Mouse (Mus musculus) stomach, postnatal 0 days (tissue): ENCODE data around the gene Sstr2. TPM values are rescaled to one million over a fixed set of nuclear protein-coding genes. Genes with fewer than 3 reads are reported as not detected.

Source experiments
- ATAC-seq: fragments of 200-750 bp; cut with Nextera tagmentation; 2 replicates; pipeline ENCODE4 v1.8.0; 2017; ENCODE audit not compliant: low FRiP score, low TSS enrichment
- DNase-seq: peaks from one replicate; pipeline ENCODE4 v3.0.0-alpha.2; 2016; ENCODE audit warnings: low spot score
- H3K27ac ChIP-seq: fragments of 300-500 bp; sonication (generic); replicated peaks from 2 replicates; pipeline ENCODE4 v1.5.1; 2014; ENCODE audit warnings: mild to moderate bottlenecking, control low read depth
- H3K27me3 ChIP-seq: fragments of 300-500 bp; sonication (generic); 2 replicates; pipeline ENCODE4 v1.6.1; 2014; ENCODE audit warnings: low read length; ENCODE audit not compliant: control insufficient read depth, insufficient read depth
- H3K36me3 ChIP-seq: fragments of 300-500 bp; sonication (generic); 2 replicates; pipeline ENCODE4 v1.6.1; 2014; ENCODE audit warnings: low read length, mixed read lengths; ENCODE audit not compliant: control insufficient read depth, insufficient read depth
- H3K4me1 ChIP-seq: fragments of 300-500 bp; sonication (generic); replicated peaks from 2 replicates; pipeline ENCODE4 v1.6.1; 2014; ENCODE audit warnings: antibody characterized with exemption; ENCODE audit not compliant: control insufficient read depth, insufficient read depth
- H3K4me2 ChIP-seq: fragments of 300-500 bp; sonication (generic); replicated peaks from 2 replicates; pipeline ENCODE4 v1.6.1; 2014; ENCODE audit warnings: low read depth, mild to moderate bottlenecking, control low read depth, moderate library complexity
- H3K4me3 ChIP-seq: fragments of 300-500 bp; sonication (generic); 2 replicates; pipeline ENCODE4 v1.5.1; 2014; ENCODE audit warnings: low read depth, low read length, control low read depth
- H3K9ac ChIP-seq: fragments of 300-500 bp; sonication (generic); 2 replicates; pipeline ENCODE4 v1.6.1; 2014; ENCODE audit warnings: mild to moderate bottlenecking, low read length, control low read depth, mixed read lengths
- H3K9me3 ChIP-seq: fragments of 300-500 bp; sonication (generic); 2 replicates; pipeline ENCODE4 v1.6.1; 2016; ENCODE audit warnings: low read length; ENCODE audit not compliant: control insufficient read depth
- CTCF ChIP-seq: IDR thresholded peaks from 2 replicates; pipeline ENCODE4 v1.5.1; 2016; ENCODE audit warnings: antibody characterized with exemption, low read depth, mild to moderate bottlenecking, moderate library complexity
- EP300 ChIP-seq: optimal IDR thresholded peaks from 2 replicates; pipeline ENCODE3; 2016; ENCODE audit warnings: antibody characterized with exemption
- WGBS: fragments of 180-500 bp; shearing (Covaris S2); extraction: QIAGEN DNeasy Blood & Tissue Kit; methylation state at CpG from one replicate; pipeline ENCODE4 v1.1.7; 2014; 5-methylcytosine and 5-hydroxymethylcytosine counted together
- polyA plus RNA-seq: library from polyadenylated mRNA; unstranded; fragments of >200 nt; fragmentation: Nextera tagmentation; extraction: Ambion mirVana; gene quantifications from 2 replicates; pipeline ENCODE4 v1.2.1, GENCODE M21; 2015

Sstr2 gene
- polyA plus RNA-seq, 1 experiment from 2014 or later = 1.8 TPM

DNA sequence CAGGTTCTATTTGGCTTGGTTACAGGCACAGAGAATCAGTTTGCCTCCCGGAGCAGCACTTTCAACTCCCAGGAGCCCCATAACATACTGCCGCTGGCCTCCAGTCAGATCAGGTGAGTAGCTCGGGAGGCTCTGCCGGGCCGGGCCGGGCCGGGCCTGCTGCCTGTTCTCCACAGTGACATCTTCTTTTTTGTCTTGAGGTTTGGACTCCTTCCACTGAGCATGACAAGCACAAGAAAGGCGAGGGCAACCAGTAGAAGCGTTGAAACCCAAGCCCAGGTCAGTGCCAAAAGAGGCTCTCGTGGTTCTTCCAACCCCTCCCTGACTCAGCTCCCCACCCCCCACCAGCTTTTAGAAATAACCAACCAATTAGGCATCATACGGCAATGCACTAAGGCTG lies 41.8 kb downstream of the Sstr2 start:
- DNase-seq = no peak
- Histone ChIP-seq H3K27ac (no peak overlapping the region), H3K4me3 (no peak overlapping the region), H3K9ac (no peak overlapping the region), H3K4me1 (no peaks in the 10 kb centered on the region), H3K4me2 (no peak overlapping the region), H3K27me3 (no peaks in the 10 kb centered on the region), H3K36me3 (peaks cover 28% of the 10 kb centered on the region), H3K9me3 (no peaks in the 10 kb centered on the region)
- TF ChIP-seq CTCF (no peak), EP300 (no peak)
- no peak for ATAC-seq
- WGBS = 91% methylated on average over 11 of the region's 11 CpGs

DNA sequence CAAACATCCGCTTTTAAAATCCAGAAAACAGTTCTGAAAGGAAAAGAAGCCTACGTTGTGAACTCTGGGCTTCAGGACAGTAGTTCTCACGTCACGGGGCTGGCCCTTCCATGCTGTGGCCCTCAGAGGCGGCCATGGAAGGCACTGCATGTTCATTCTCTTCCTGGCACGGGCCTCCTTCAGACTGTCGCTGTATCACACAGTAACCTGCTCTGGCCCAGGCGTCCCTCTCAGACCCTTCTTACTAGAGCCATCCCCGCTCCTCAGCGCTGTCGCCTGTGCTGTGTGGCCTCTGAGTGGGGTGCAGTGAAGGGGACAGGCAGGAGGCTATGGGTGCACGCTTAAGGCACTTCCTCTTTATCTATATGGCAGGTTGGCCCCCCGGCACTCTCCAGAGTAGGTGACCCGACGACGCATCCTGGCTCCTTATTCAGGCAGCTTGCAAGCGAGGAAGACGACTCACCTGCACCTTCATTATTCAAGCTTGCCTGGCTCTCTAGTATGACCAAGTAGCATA lies 42.8 kb downstream of the Sstr2 start:
- 88% methylated on average over 18 of the region's 18 CpGs for WGBS
- Histone ChIP-seq H3K4me2 (no peak overlapping the region), H3K27me3 (no peaks in the 10 kb centered on the region), H3K4me1 (no peaks in the 10 kb centered on the region), H3K27ac (no peak overlapping the region), H3K36me3 (peaks cover 21% of the 10 kb centered on the region), H3K9me3 (no peaks in the 10 kb centered on the region), H3K4me3 (no peak overlapping the region), H3K9ac (no peak overlapping the region)
- no peak for ATAC-seq
- TF ChIP-seq EP300 (no peak), CTCF (no peak)
- no peak for DNase-seq

DNA sequence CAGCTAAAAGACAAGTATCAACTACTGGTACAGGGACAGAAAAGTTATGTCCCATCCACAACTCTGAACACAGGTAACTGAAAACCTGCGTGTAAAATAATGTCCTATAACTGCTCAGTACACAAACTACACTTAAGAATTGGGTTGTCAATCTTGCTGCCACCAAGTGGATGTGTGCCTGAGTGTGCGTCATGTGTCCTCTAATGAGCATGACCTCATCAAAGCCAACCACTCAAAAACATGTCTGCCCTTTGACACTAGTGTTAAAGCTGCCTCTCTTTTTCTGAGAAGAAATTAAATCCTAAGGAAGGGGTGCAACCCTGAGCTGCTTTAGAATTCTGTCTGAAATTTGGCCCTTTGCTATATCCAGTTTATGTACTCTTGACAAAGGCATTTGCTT lies 45.1 kb downstream of the Sstr2 start:
- Histone ChIP-seq H3K27me3 (no peaks in the 10 kb centered on the region), H3K27ac (no peak overlapping the region), H3K36me3 (peaks cover 11% of the 10 kb centered on the region), H3K9ac (no peak overlapping the region), H3K4me3 (no peak overlapping the region), H3K9me3 (no peaks in the 10 kb centered on the region), H3K4me2 (no peak overlapping the region), H3K4me1 (peaks cover 3% of the 10 kb centered on the region)
- ATAC-seq (no peak), DNase-seq (no peak)
- 65% methylated on average over 2 of the region's 2 CpGs for WGBS
- TF ChIP-seq EP300 = no peak
- TF ChIP-seq CTCF = no peak

DNA sequence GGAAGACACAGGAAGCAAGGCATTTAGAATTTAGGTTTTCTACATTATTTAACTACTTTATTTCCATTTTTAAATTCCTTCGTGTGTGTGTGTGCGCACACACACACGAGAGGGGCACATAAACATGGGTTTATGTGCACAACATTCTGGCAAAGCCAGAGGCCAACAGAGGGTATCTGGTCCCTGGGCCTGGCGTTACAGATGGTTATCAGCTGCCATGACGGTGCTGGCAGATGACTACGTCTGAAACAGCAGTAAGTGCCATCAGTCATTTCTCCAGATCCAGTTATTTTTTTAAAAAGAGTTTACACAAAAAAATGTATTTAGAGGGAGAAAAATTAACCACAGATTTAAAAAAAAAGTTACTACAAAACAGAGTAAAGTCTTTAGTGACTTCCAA lies 47.1 kb downstream of the Sstr2 start:
- H3K4me1 ChIP-seq = peaks cover 3% of the 10 kb centered on the region
- 55% methylated on average over 6 of the region's 6 CpGs for WGBS
- H3K4me3 ChIP-seq = no peak overlapping the region
- no peak for TF ChIP-seq CTCF
- no peak for TF ChIP-seq EP300
- peaks cover 6% of the 10 kb centered on the region for H3K36me3 ChIP-seq
- ATAC-seq (no peak), DNase-seq (no peak)
- no peak overlapping the region for H3K4me2 ChIP-seq
- no peaks in the 10 kb centered on the region for H3K27me3 ChIP-seq
- no peak overlapping the region; the same call in 1 of the 2 replicates for H3K27ac ChIP-seq
- no peaks in the 10 kb centered on the region for H3K9me3 ChIP-seq
- H3K9ac ChIP-seq = no peak overlapping the region

DNA sequence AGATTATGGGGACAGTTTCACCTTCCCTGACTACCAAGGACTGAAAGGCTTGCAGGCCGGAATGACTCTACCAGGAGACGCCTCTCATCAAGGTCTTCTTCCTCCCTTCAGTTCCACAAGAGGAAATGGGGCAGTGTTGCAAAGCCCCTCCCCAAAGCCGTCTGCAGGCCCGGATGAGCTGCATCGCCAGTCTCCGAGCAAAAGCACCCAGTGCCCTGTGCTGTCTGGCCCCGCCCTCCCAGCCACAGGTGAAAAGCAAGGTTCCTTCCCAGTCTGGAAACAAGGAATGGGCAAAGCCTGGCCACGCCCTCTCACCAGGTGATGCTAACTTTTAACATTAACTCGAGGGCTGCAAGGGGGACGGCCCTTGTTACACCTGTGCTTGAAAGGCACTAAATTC lies 47.5 kb downstream of the Sstr2 start:
- peak overlapping the region; percentile 74; the same call in 1 of the 2 replicates for H3K27ac ChIP-seq

DNA sequence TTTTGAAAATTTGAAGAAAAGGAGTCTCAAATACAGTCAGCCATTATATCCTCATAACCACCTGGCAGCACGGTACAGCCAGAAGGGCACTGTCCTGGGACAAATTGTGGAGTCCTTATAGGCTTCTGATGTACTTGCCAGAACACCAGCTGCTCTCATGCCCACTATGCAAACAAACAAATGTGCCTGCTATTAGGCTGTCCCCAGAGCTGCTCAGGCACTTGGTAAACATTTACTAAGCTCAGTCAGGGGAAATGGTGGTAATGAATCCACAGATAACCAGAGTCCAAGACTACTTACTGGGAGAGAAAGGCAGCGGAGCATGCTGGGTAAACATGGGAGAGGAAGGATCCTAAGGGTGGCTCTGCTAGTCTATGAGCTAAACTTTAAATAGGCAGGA lies 48.0 kb downstream of the Sstr2 start:
- DNase-seq = peak; percentile 49

More for the DNA sequence above, 47.5 kb downstream of the Sstr2 start:
- DNase-seq (peak; percentile 75), ATAC-seq (peak; percentile 59)
- no peaks in the 10 kb centered on the region for H3K27me3 ChIP-seq
- 40% methylated on average over 10 of the region's 10 CpGs for WGBS
- no peak overlapping the region for H3K4me2 ChIP-seq
- H3K4me3 ChIP-seq = no peak overlapping the region
- peaks cover 4% of the 10 kb centered on the region for H3K36me3 ChIP-seq
- TF ChIP-seq EP300 = no peak
- no peak for TF ChIP-seq CTCF
- no peak overlapping the region for H3K9ac ChIP-seq
- no peaks in the 10 kb centered on the region for H3K9me3 ChIP-seq
- peaks cover 3% of the 10 kb centered on the region for H3K4me1 ChIP-seq

More for the DNA sequence above, 48.0 kb downstream of the Sstr2 start:
- H3K4me2 ChIP-seq = no peak overlapping the region
- no peaks in the 10 kb centered on the region for H3K27me3 ChIP-seq
- H3K9ac ChIP-seq = no peak overlapping the region
- no peak overlapping the region for H3K4me3 ChIP-seq
- 44% methylated on average over 2 of the region's 2 CpGs for WGBS
- peak overlapping the region; percentile 74 for H3K27ac ChIP-seq
- TF ChIP-seq EP300 (no peak), CTCF (no peak)
- H3K9me3 ChIP-seq = no peaks in the 10 kb centered on the region
- H3K36me3 ChIP-seq = no peaks in the 10 kb centered on the region; the same call in 1 of the 2 replicates
- peak; percentile 87 for ATAC-seq
- H3K4me1 ChIP-seq = peaks cover 3% of the 10 kb centered on the region
